12 mouse cellular contexts compared by ENCODE assay signal in genomic region chr2:32752181-32752580, GRCm38 (mm10). TPM values are rescaled to one million over a fixed set of nuclear protein-coding genes. Genes with fewer than 3 reads are reported as not detected.
A peak's percentile ranks its signal among the peaks of the same experiment; 100 is the strongest.
DNase-seq lines count a peak whose midpoint lies in the region; ATAC-seq lines count a peak whose summit lies in the region.
"Had no signal": no experiment of that assay in that cellular context is flagged by ENCODE, and none has a peak within 500 bp of the region (broad histone marks: within the 10 kb centered on the region; RNA-seq: fewer than 3 reads in every experiment).

No protein-coding gene starts in this region.

- no peak for ATAC-seq in heart, embryonic 14.5 days (ENCODE audit: insufficient number of reproducible peaks, insufficient read depth, low FRiP score, low read depth)
- no peak for ATAC-seq in neural tube, embryonic 11.5 days (ENCODE audit: insufficient read depth, low FRiP score, low TSS enrichment)
- ATAC-seq in liver, embryonic 13.5 days (ENCODE audit: low read depth) = no peak
- ATAC-seq in megakaryocyte-erythroid progenitor cell, adult 5-6 weeks (replicated peaks; ENCODE audit: low FRiP score, low TSS enrichment, poor library complexity, severe bottlenecking) = no peak

- no peak overlapping the region for H3K9ac ChIP-seq in heart, embryonic 14.5 days (ENCODE audit: low read length)
- H3K9ac ChIP-seq in neural tube, embryonic 11.5 days (ENCODE audit: low read length) = no peak overlapping the region
- H3K9ac ChIP-seq in liver, embryonic 13.5 days = no peak overlapping the region

- H3K4me2 ChIP-seq in heart, embryonic 14.5 days (ENCODE audit: low read length) = peak overlapping the region; percentile 75
- H3K4me2 ChIP-seq in neural tube, embryonic 11.5 days (ENCODE audit: low read depth) = no peak overlapping the region
- peak overlapping the region; percentile 40 for H3K4me2 ChIP-seq in liver, embryonic 13.5 days

- no peak for DNase-seq in heart, adult 18-20 months
- DNase-seq in neural tube, embryonic 11.5 days (ENCODE audit: low spot score) = peak; percentile 29
- DNase-seq in neural tube, embryonic 10.5 days (ENCODE audit: extremely low spot score, low spot score) = no peak
- DNase-seq in liver, embryonic 13.5 days = no peak
- DNase-seq in ovary, postnatal 14 days (ENCODE audit: low spot score) = no peak
- no peak for DNase-seq in Muller cell, postnatal 12 days (ENCODE audit: inconsistent ontology term)
- DNase-seq: adrenal gland, adult 2 months; cerebellum, adult 9-11 months; thymus, postnatal 36 days had no signal

- no peaks in the 10 kb centered on the region for H3K27me3 ChIP-seq in heart, embryonic 14.5 days (ENCODE audit: control insufficient read depth, insufficient read depth, low read length)
- no peaks in the 10 kb centered on the region for H3K27me3 ChIP-seq in neural tube, embryonic 11.5 days (ENCODE audit: control insufficient read depth, insufficient read depth, low read length)
- no peaks in the 10 kb centered on the region for H3K27me3 ChIP-seq in liver, embryonic 13.5 days
- H3K27me3 ChIP-seq: megakaryocyte, embryonic 14.5 days had no signal

- 61% methylated on average over 10 of the region's 10 CpGs for WGBS in heart, embryonic 14.5 days
- 68% methylated on average over 10 of the region's 10 CpGs for WGBS in neural tube, embryonic 11.5 days
- WGBS in liver, embryonic 13.5 days (ENCODE audit: insufficient replicate concordance) = 68% methylated on average over 10 of the region's 10 CpGs

- peaks cover 72% of the 10 kb centered on the region for H3K36me3 ChIP-seq in heart, embryonic 14.5 days (ENCODE audit: control insufficient read depth, insufficient read depth, low read length)
- H3K36me3 ChIP-seq in neural tube, embryonic 11.5 days (ENCODE audit: control insufficient read depth, insufficient read depth, low read length) = peaks cover 3% of the 10 kb centered on the region
- 0 out of 2 replicates have a peak, but pooled peaks cover 11% of the 10 kb centered on the region for H3K36me3 ChIP-seq in liver, embryonic 13.5 days

- no peaks in the 10 kb centered on the region for H3K9me3 ChIP-seq in heart, embryonic 14.5 days (ENCODE audit: control insufficient read depth, low read length)
- no peaks in the 10 kb centered on the region for H3K9me3 ChIP-seq in neural tube, embryonic 11.5 days (ENCODE audit: control insufficient read depth, low read length)
- H3K9me3 ChIP-seq in liver, embryonic 13.5 days (replicated peaks) = no peaks in the 10 kb centered on the region
- H3K9me3 ChIP-seq: megakaryocyte, embryonic 14.5 days had no signal

- no peak overlapping the region for H3K27ac ChIP-seq in heart, embryonic 14.5 days (replicated peaks in 1 of 2; ENCODE audit: control insufficient read depth in 1 of 2, insufficient read depth in 1 of 2, low read depth in 2 of 2, low read length in 2 of 2)
- no peak overlapping the region for H3K27ac ChIP-seq in neural tube, embryonic 11.5 days (ENCODE audit: low read depth, low read length)
- H3K27ac ChIP-seq in liver, embryonic 13.5 days = no peak overlapping the region

- peaks cover 0 to 4% of the 10 kb centered on the region in 2 experiments; a peak in 2 of 4 replicates for H3K4me1 ChIP-seq in heart, embryonic 14.5 days (ENCODE audit: control insufficient read depth in 2 of 2, insufficient read depth in 2 of 2, low read length in 2 of 2)
- H3K4me1 ChIP-seq in neural tube, embryonic 11.5 days (ENCODE audit: control insufficient read depth, insufficient read depth, low read length) = peaks cover 8% of the 10 kb centered on the region
- peaks cover 8% of the 10 kb centered on the region; the same call in 1 of the 2 replicates for H3K4me1 ChIP-seq in liver, embryonic 13.5 days (replicated peaks)

- peak overlapping the region in 1 of 2 experiments; percentile 44; a peak in 1 of 4 replicates for H3K4me3 ChIP-seq in heart, embryonic 14.5 days (ENCODE audit: control insufficient read depth in 1 of 2, insufficient read depth in 1 of 2, low read depth in 1 of 2, low read length in 2 of 2)
- no peak overlapping the region for H3K4me3 ChIP-seq in neural tube, embryonic 11.5 days (ENCODE audit: low read depth, low read length)
- no peak overlapping the region for H3K4me3 ChIP-seq in liver, embryonic 13.5 days (replicated peaks)
- H3K4me3 ChIP-seq: megakaryocyte, embryonic 14.5 days had no signal

RNA-seq across cellular contexts. Expression of gene Tor2a, which starts 4.9 kb away (rescaled TPM):
- polyA plus RNA-seq in heart, embryonic 14.5 days (2014; fragmentation: Nextera tagmentation; extraction: Ambion mirVana) = 38.0 and 42.7 TPM in 2 replicates
- 1 to 10 TPM; 6.7 to 9.4 TPM for total RNA-seq in heart, adult 18-20 months (2021)
- polyA plus RNA-seq in neural tube, embryonic 11.5 days (2014; fragmentation: Nextera tagmentation; extraction: Ambion mirVana) = 59.7 and 63.1 TPM in 2 replicates
- 30.1 TPM in 2 replicates for polyA plus RNA-seq in liver, embryonic 13.5 days (2015; fragmentation: Nextera tagmentation; extraction: Ambion mirVana)
- 29.8 and 30.9 TPM in 2 replicates for total RNA-seq in megakaryocyte-erythroid progenitor cell, adult 5-6 weeks (2014; fragmentation: Nextera tagmentation)
- total RNA-seq in megakaryocyte-erythroid progenitor cell, adult 5-6 weeks (2017) = 17.1 and 17.4 TPM in 2 replicates

RNA-seq across cellular contexts. Expression of gene 6330409D20Rik, which starts 11.4 kb away (rescaled TPM):
- 0.68 TPM in 1 of 2 replicates, not detected in the other for polyA plus RNA-seq in heart, embryonic 14.5 days (2014; fragmentation: Nextera tagmentation; extraction: Ambion mirVana)
- total RNA-seq in heart, adult 18-20 months (2021) = not detected
- 2.1 and 2.2 TPM in 2 replicates for polyA plus RNA-seq in neural tube, embryonic 11.5 days (2014; fragmentation: Nextera tagmentation; extraction: Ambion mirVana)
- 0.15 TPM in 1 of 2 replicates, not detected in the other for polyA plus RNA-seq in liver, embryonic 13.5 days (2015; fragmentation: Nextera tagmentation; extraction: Ambion mirVana)
- not detected in 2 replicates for total RNA-seq in megakaryocyte-erythroid progenitor cell, adult 5-6 weeks (2014; fragmentation: Nextera tagmentation)
- not detected in 2 replicates for total RNA-seq in megakaryocyte-erythroid progenitor cell, adult 5-6 weeks (2017)
- total RNA-seq: adrenal gland, adult 2 months had no signal
- polyA plus RNA-seq: adrenal gland, adult 2 months had no signal

RNA-seq across cellular contexts. Expression of gene Ttc16, which starts 23.3 kb away (rescaled TPM):
- 0.22 TPM in 1 of 2 replicates, not detected in the other for polyA plus RNA-seq in heart, embryonic 14.5 days (2014; fragmentation: Nextera tagmentation; extraction: Ambion mirVana)
- total RNA-seq in heart, adult 18-20 months (2021) = under 1 TPM in 1 of 2 experiments, not detected in 1; 0.13 TPM
- 0.27 and 1.1 TPM in 2 replicates for polyA plus RNA-seq in neural tube, embryonic 11.5 days (2014; fragmentation: Nextera tagmentation; extraction: Ambion mirVana)
- 0.07 and 0.13 TPM in 2 replicates for polyA plus RNA-seq in liver, embryonic 13.5 days (2015; fragmentation: Nextera tagmentation; extraction: Ambion mirVana)
- total RNA-seq in megakaryocyte-erythroid progenitor cell, adult 5-6 weeks (2014; fragmentation: Nextera tagmentation) = not detected in 2 replicates
- total RNA-seq in megakaryocyte-erythroid progenitor cell, adult 5-6 weeks (2017) = 1.6 TPM in 1 of 2 replicates, not detected in the other

RNA-seq across cellular contexts. Expression of gene Ptrh1, which starts 23.4 kb away (rescaled TPM):
- polyA plus RNA-seq in heart, embryonic 14.5 days (2014; fragmentation: Nextera tagmentation; extraction: Ambion mirVana) = 2.6 and 3.6 TPM in 2 replicates
- total RNA-seq in heart, adult 18-20 months (2021) = 1 to 10 TPM; 5.1 to 5.5 TPM
- polyA plus RNA-seq in neural tube, embryonic 11.5 days (2014; fragmentation: Nextera tagmentation; extraction: Ambion mirVana) = 3.4 and 3.6 TPM in 2 replicates
- 2.4 and 3.6 TPM in 2 replicates for polyA plus RNA-seq in liver, embryonic 13.5 days (2015; fragmentation: Nextera tagmentation; extraction: Ambion mirVana)
- 5.2 and 6.9 TPM in 2 replicates for total RNA-seq in megakaryocyte-erythroid progenitor cell, adult 5-6 weeks (2014; fragmentation: Nextera tagmentation)
- total RNA-seq in megakaryocyte-erythroid progenitor cell, adult 5-6 weeks (2017) = 0.46 and 3.9 TPM in 2 replicates

RNA-seq across cellular contexts. Expression of gene Sh2d3c, which starts 31.3 kb away (rescaled TPM):
- polyA plus RNA-seq in heart, embryonic 14.5 days (2014; fragmentation: Nextera tagmentation; extraction: Ambion mirVana) = 23.7 and 27.7 TPM in 2 replicates
- 10 to 100 TPM; 23.1 to 30.8 TPM for total RNA-seq in heart, adult 18-20 months (2021)
- 30.6 TPM in 2 replicates for polyA plus RNA-seq in neural tube, embryonic 11.5 days (2014; fragmentation: Nextera tagmentation; extraction: Ambion mirVana)
- 5.4 and 5.6 TPM in 2 replicates for polyA plus RNA-seq in liver, embryonic 13.5 days (2015; fragmentation: Nextera tagmentation; extraction: Ambion mirVana)
- total RNA-seq in megakaryocyte-erythroid progenitor cell, adult 5-6 weeks (2014; fragmentation: Nextera tagmentation) = 2.5 and 5.4 TPM in 2 replicates
- total RNA-seq in megakaryocyte-erythroid progenitor cell, adult 5-6 weeks (2017) = 1.1 and 1.4 TPM in 2 replicates
